Mouse (Mus musculus) hindbrain, embryonic 14.5 days (tissue): ENCODE results near the gene Olfr851. TPM values are rescaled to one million over a fixed set of nuclear protein-coding genes. Genes with fewer than 3 reads are reported as not detected.

Experiments used
- ATAC-seq: fragments of 200-750 bp; cut with Nextera tagmentation; 2 replicates; pipeline ENCODE4 v1.8.0; 2017; ENCODE audit warnings: moderate number of reproducible peaks, mild to moderate bottlenecking, moderate TSS enrichment, moderate library complexity; ENCODE audit not compliant: low FRiP score
- DNase-seq: peaks from one replicate; pipeline ENCODE4 v3.0.0-alpha.2; 2015; ENCODE audit warnings: low spot score
- H3K27ac ChIP-seq: fragments of 300-500 bp; sonication (generic); 2 replicates; pipeline ENCODE4 v1.5.1; 2014; ENCODE audit warnings: mild to moderate bottlenecking, moderate library complexity
- H3K27me3 ChIP-seq: fragments of 300-500 bp; sonication (generic); 2 replicates; pipeline ENCODE4 v1.6.1; 2014; ENCODE audit warnings: mild to moderate bottlenecking, low read length, mixed read lengths; ENCODE audit not compliant: control insufficient read depth, insufficient read depth
- H3K36me3 ChIP-seq: fragments of 300-500 bp; sonication (generic); replicated peaks from 2 replicates; pipeline ENCODE4 v1.6.1; 2014; ENCODE audit not compliant: control insufficient read depth, insufficient read depth
- H3K4me1 ChIP-seq: fragments of 300-500 bp; sonication (generic); replicated peaks from 2 replicates; pipeline ENCODE4 v1.6.1; 2014; ENCODE audit warnings: antibody characterized with exemption, low read length, mixed read lengths; ENCODE audit not compliant: control insufficient read depth, insufficient read depth
- H3K4me2 ChIP-seq: fragments of 300-500 bp; sonication (generic); replicated peaks from 2 replicates; pipeline ENCODE4 v1.6.1; 2014; ENCODE audit warnings: mild to moderate bottlenecking, moderate library complexity
- H3K4me3 ChIP-seq: fragments of 300-500 bp; sonication (generic); replicated peaks from 2 replicates; pipeline ENCODE4 v1.5.1; 2014; ENCODE audit warnings: mild to moderate bottlenecking, low read length
- H3K9ac ChIP-seq: fragments of 300-500 bp; sonication (generic); 2 replicates; pipeline ENCODE4 v1.6.1; 2014
- H3K9me3 ChIP-seq: fragments of 300-500 bp; sonication (generic); 2 replicates; pipeline ENCODE4 v1.6.1; 2016; ENCODE audit warnings: low read length; ENCODE audit not compliant: control insufficient read depth
- WGBS: fragments of 180-500 bp; shearing (Covaris S2); extraction: QIAGEN DNeasy Blood & Tissue Kit; methylation state at CpG from one replicate; pipeline ENCODE4 v1.1.7; 2014; 5-methylcytosine and 5-hydroxymethylcytosine counted together
- polyA plus RNA-seq: library from polyadenylated mRNA; unstranded; fragments of >200 nt; fragmentation: Nextera tagmentation; extraction: Ambion mirVana; gene quantifications from 2 replicates; pipeline ENCODE4 v1.2.1, GENCODE M21; 2014

Gene Olfr851
- not detected in 2 replicates for polyA plus RNA-seq

DNA sequence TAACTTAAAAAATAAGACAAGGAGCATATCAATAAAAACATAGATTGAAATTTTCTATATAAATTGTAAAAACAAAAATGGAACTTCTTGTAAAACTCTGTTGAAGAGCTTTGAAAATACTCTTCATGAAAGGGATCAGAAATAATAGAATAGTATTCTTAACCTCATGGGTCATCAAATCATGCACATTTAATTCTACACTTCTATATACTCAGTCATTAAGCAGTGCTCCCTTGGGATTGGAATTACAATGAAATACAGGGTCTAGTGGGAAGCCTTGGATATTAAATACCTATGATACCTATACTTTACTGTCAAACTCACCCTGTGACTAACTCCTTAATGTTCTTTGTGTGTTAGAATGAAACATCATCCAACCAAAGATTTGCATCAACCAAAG, at the start of gene Olfr851:
Olfr851 (plus strand) TSS at position 301 of the 400 bp plus-strand sequence.
- no peak within 1 kb of the TSS for H3K9ac ChIP-seq
- ATAC-seq (no peak), DNase-seq (no peak)
- H3K4me3 ChIP-seq, result no peak within 1 kb of the TSS
- H3K9me3 ChIP-seq, result peaks cover 15% of the 10 kb centered on the region; the same call in 1 of the 2 replicates
- no peaks in the 10 kb centered on the region for H3K27me3 ChIP-seq
- H3K4me2 ChIP-seq, result no peak within 1 kb of the TSS
- H3K27ac ChIP-seq, result no peak within 1 kb of the TSS
- H3K4me1 ChIP-seq, result no peaks in the 10 kb centered on the region
- no peaks in the 10 kb centered on the region for H3K36me3 ChIP-seq

DNA sequence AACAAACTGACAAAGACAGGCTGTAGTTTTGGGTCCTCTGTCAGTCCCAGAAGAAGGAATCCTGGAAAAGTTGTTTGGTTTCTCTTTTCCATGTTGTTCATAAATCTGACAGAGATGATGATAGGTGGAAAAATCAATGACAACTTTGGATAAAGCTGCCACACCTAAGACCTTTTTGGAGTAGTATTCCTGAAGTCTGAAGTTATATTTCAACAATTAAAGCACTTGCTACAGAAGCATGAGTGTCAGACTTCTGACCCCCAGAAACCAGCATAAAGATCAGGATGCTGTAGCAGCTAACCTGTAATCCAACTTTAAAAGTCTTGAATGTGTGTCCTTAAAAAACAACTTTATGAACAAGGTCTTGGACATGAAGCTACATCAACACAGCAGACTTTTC, 14.9 kb upstream of the Olfr851 start, which contains the start of gene Olfr850:
Olfr850 (minus strand) TSS at position 101 of the 400 bp plus-strand sequence.
- ATAC-seq, result no peak

DNA sequence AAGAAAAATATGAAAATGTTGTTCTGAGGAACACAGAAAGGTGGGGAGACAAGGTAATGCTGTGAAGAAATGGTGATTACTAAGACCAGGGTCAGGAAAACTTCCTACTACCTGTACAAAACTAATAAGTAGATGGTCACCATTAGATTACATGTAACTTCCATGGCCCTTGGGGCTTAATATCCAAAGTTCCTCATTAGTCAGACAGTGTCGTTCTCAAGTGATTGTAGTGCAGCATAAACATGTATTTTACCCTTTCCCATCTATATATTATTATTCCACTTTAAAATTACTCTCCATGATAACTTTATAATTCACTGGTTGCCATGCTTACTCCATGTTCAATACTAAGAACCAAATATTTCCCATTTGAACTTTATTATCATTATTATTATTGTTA, 47.9 kb downstream of the Olfr851 start, which contains the start of gene Olfr853:
Olfr853 (minus strand) TSS at position 101 of the 400 bp plus-strand sequence.
- Histone ChIP-seq H3K27me3 (no peaks in the 10 kb centered on the region), H3K4me1 (no peaks in the 10 kb centered on the region), H3K9me3 (peaks cover 27% of the 10 kb centered on the region), H3K27ac (no peak within 1 kb of the TSS), H3K9ac (no peak within 1 kb of the TSS), H3K4me2 (no peak within 1 kb of the TSS), H3K36me3 (no peaks in the 10 kb centered on the region), H3K4me3 (no peak within 1 kb of the TSS)
- WGBS, result 83% methylated on average over 1 of the region's 1 CpGs
- ATAC-seq, result no peak
- no peak for DNase-seq

More for the DNA sequence above, 14.9 kb upstream of the Olfr851 start, which contains the start of gene Olfr850:
- no peak within 1 kb of the TSS for H3K4me3 ChIP-seq
- H3K9me3 ChIP-seq, result 0 out of 2 replicates have a peak, but pooled peaks cover 6% of the 10 kb centered on the region
- H3K4me1 ChIP-seq, result no peaks in the 10 kb centered on the region
- no peak within 1 kb of the TSS for H3K27ac ChIP-seq
- H3K9ac ChIP-seq, result no peak within 1 kb of the TSS
- no peak for DNase-seq
- no peaks in the 10 kb centered on the region for H3K27me3 ChIP-seq
- H3K4me2 ChIP-seq, result no peak within 1 kb of the TSS
- H3K36me3 ChIP-seq, result no peaks in the 10 kb centered on the region

Other genes starting within 250 kb of the Olfr851 start
- not detected in 2 replicates for gene Olfr843, start 241.3 kb upstream of the Olfr851 start, polyA plus RNA-seq
- not detected in 2 replicates for gene Olfr844, start 176.9 kb upstream of the Olfr851 start, polyA plus RNA-seq
- gene Olfr845, start 156.8 kb upstream of the Olfr851 start, polyA plus RNA-seq, result not detected in 2 replicates
- gene Olfr846, start 129.3 kb upstream of the Olfr851 start, polyA plus RNA-seq, result not detected in 2 replicates
- gene Olfr847, start 114.6 kb upstream of the Olfr851 start, polyA plus RNA-seq, result not detected in 2 replicates
- not detected in 2 replicates for gene Olfr849, start 53.0 kb upstream of the Olfr851 start, polyA plus RNA-seq
- not detected in 2 replicates for gene Olfr850, start 15.0 kb upstream of the Olfr851 start, polyA plus RNA-seq
- gene Olfr853, start 47.8 kb downstream of the Olfr851 start, polyA plus RNA-seq, result not detected in 2 replicates
- gene Olfr854, start 74.1 kb downstream of the Olfr851 start, polyA plus RNA-seq, result not detected in 2 replicates
- gene Olfr855, start 89.3 kb downstream of the Olfr851 start, polyA plus RNA-seq, result not detected in 2 replicates
- gene Zfp317, start 128.8 kb downstream of the Olfr851 start, polyA plus RNA-seq, result 34.3 and 34.8 TPM in 2 replicates
- gene Olfr857, start 216.1 kb downstream of the Olfr851 start, polyA plus RNA-seq, result not detected in 2 replicates